Mouse (Mus musculus) MEL (cell line): ENCODE data around the gene Hoxa9.

Experiments
- CHD2 ChIP-seq: IDR thresholded peaks from 2 replicates; pipeline ENCODE4 v1.6.1; 2011; ENCODE audit warnings: low read length, improper control_type of control experiment
- CTCF ChIP-seq, 3 experiments: IDR thresholded peaks in 2 of 3; conservative IDR thresholded peaks in 1 of 3; 2 replicates each; pipeline ENCODE4 v1.5.1; 2011 to 2012; ENCODE audit warnings: low read length in 3 of 3, low read depth in 2 of 3, mild to moderate bottlenecking in 2 of 3, improper control_type of control experiment in 1 of 3, inconsistent platforms in 1 of 3, mixed read lengths in 1 of 3, moderate library complexity in 1 of 3; ENCODE audit not compliant: control insufficient read depth in 1 of 3, insufficient read depth in 1 of 3, poor library complexity in 1 of 3, severe bottlenecking in 1 of 3
- EP300 ChIP-seq, 2 experiments: IDR thresholded peaks; 2 replicates each; pipeline ENCODE4 v1.6.1; 2011; ENCODE audit warnings: improper control_type of control experiment in 2 of 2, low read length in 2 of 2, low read depth in 1 of 2, mild to moderate bottlenecking in 1 of 2
- ETS1 ChIP-seq: IDR thresholded peaks from 2 replicates; pipeline ENCODE4 v1.6.1; 2012; ENCODE audit warnings: low read depth, mild to moderate bottlenecking, inconsistent platforms, low read length, improper control_type of control experiment, moderate library complexity
- MAFK ChIP-seq: IDR thresholded peaks from 2 replicates; pipeline ENCODE4 v1.6.1; 2011; ENCODE audit warnings: low read depth, mild to moderate bottlenecking, low read length, improper control_type of control experiment, borderline replicate concordance
- NELFE ChIP-seq: IDR thresholded peaks from 2 replicates; pipeline ENCODE4 v1.6.1; 2011; ENCODE audit warnings: low read depth, low read length, improper control_type of control experiment
- POLR2A ChIP-seq, 2 experiments: IDR thresholded peaks; 2 replicates each; pipeline ENCODE4 v1.6.1; 2011 to 2012; ENCODE audit warnings: low read length in 2 of 2, mild to moderate bottlenecking in 2 of 2, control low read depth in 1 of 2, improper control_type of control experiment in 1 of 2, low read depth in 1 of 2, moderate library complexity in 1 of 2; ENCODE audit not compliant: control insufficient read depth in 1 of 2, insufficient read depth in 1 of 2, poor library complexity in 1 of 2
- SMC3 ChIP-seq: IDR thresholded peaks from 2 replicates; pipeline ENCODE4 v1.6.1; 2011; ENCODE audit warnings: low read depth, low read length, improper control_type of control experiment
- TAL1 ChIP-seq: IDR thresholded peaks from 2 replicates; pipeline ENCODE4 v1.6.1; 2012; ENCODE audit warnings: mild to moderate bottlenecking, inconsistent platforms, low read length, moderate library complexity, mixed read lengths
- USF2 ChIP-seq, 2 experiments: IDR thresholded peaks; 2 replicates each; pipeline ENCODE4 v1.6.1; 2011 to 2012; ENCODE audit warnings: improper control_type of control experiment in 2 of 2, low read length in 2 of 2, borderline replicate concordance in 1 of 2, inconsistent platforms in 1 of 2, low read depth in 1 of 2, mild to moderate bottlenecking in 1 of 2; ENCODE audit not compliant: insufficient read depth in 1 of 2
- ZNF384 ChIP-seq: IDR thresholded peaks from 2 replicates; pipeline ENCODE4 v1.6.1; 2012; ENCODE audit warnings: low read depth, mild to moderate bottlenecking, inconsistent platforms, low read length, improper control_type of control experiment

DNA sequence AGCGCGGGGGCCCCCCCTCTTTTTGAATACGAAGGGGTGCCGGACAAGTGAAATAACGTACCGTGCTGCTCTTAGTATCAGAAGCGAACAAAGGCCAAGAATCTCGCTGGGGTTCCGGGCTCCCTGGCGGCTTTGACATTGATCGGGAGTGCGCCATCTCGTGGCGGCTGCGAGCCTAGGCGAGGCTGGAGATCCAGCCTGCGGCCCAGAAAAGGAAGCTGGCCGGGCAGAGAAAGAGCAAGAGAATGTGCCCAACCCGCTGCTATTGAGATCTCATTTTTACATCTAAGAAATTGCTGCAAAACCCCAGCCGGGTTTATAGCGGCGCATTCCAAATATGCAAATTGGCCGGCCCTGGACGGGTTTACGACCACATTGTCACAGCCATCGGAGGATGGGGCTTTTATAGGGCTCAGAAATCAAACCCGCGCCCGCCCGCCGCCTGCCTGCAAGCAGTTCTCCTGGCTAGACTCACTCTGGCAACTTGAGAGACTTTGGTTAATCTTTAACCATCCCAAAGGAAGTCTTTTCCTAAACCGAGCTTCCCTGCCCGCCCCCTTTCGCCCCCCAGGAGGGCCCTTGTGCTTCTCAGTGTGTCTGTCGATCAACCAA lies 9.6 kb upstream of the Hoxa9 start, which contains the start of gene Hoxa10:
- no peak for TF ChIP-seq EP300 (IDR thresholded peaks at IDR 0.05; ENCODE audit: low read depth in 1 of 2, low read length in 2 of 2)
- no peak for TF ChIP-seq ZNF384
- TF ChIP-seq CTCF (IDR thresholded peaks at IDR 0.05 in 2 of 3, conservative IDR thresholded peaks at IDR 0.05 in 1 of 3; ENCODE audit: control insufficient read depth in 1 of 3, insufficient read depth in 1 of 3, low read depth in 2 of 3, low read length in 3 of 3, poor library complexity in 1 of 3, severe bottlenecking in 1 of 3) = no peak
- no peak for TF ChIP-seq MAFK
- no peak for TF ChIP-seq SMC3
- TF ChIP-seq CHD2 = no peak
- no peak for TF ChIP-seq POLR2A (IDR thresholded peaks at IDR 0.05; ENCODE audit: control insufficient read depth in 1 of 2, insufficient read depth in 1 of 2, low read depth in 1 of 2, low read length in 2 of 2, poor library complexity in 1 of 2)
- no peak for TF ChIP-seq USF2 (IDR thresholded peaks at IDR 0.05; ENCODE audit: borderline replicate concordance in 1 of 2, insufficient read depth in 1 of 2, low read depth in 1 of 2, low read length in 2 of 2)
- TF ChIP-seq NELFE = no peak
- no peak for TF ChIP-seq TAL1
- no peak for TF ChIP-seq ETS1
